Mouse (Mus musculus): ENCODE results near the gene Pcnx2. TPM values are rescaled to one million over a fixed set of nuclear protein-coding genes. Genes with fewer than 3 reads are reported as not detected.

Pcnx2 gene
- polyA plus RNA-seq, 1 experiment from 2014 or later, result 0.13 TPM

DNA sequence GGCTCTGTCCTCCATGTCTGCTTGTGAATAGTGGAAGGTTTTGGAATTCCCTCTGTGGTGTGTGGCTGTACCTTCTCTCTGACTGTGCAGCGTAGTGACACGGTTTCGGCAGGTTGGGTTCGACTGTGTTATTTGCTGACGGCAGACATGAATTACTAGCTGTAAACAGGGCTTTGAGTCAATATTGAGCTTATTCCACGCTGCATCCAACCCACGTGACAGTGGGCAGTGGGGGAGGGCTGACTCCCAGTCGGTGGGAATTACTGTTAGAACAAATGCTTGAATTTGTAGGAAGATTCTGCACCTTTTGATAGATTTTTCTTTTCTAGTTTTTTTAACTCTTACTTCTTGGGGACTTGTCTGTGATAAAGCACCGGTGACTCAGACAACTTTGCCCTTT lies 16.3 kb upstream of the Pcnx2 start:
- WGBS, result 74% methylated on average over 9 of the region's 9 CpGs
- no peak overlapping the region for H3K4me3 ChIP-seq
- H3K4me1 ChIP-seq, result peaks cover 34% of the 10 kb centered on the region
- H3K36me3 ChIP-seq, result no peaks in the 10 kb centered on the region
- H3K4me2 ChIP-seq (replicated peaks), result no peak overlapping the region
- peaks cover 57% of the 10 kb centered on the region for H3K27me3 ChIP-seq
- no peak overlapping the region for H3K27ac ChIP-seq
- H3K9me3 ChIP-seq, result no peaks in the 10 kb centered on the region
- ATAC-seq (ENCODE audit: low FRiP score, low read depth), result no peak
- H3K9ac ChIP-seq, result no peak overlapping the region

DNA sequence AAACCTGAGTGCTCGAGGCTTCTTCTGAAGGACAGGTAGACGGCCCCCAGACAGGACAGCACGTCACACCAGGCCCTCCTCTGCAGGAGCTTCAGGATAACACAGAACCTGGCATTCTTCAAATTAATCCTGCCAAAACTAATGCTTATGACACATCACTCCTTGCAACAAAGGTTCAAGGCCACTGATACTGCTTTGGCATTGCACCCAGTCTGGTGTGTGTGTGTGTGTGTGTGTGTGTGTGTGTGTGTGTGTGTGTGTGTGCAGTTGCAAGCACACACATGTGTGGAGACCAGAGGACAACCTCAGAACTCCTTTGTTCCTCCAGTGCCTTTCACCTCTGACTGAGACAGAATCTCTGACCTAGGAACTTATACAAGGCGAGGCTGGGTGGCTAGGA lies 15.1 kb upstream of the Pcnx2 start:
- H3K4me3 ChIP-seq, result no peak overlapping the region
- 79% methylated on average over 4 of the region's 4 CpGs for WGBS
- no peak overlapping the region for H3K4me2 ChIP-seq (replicated peaks)
- H3K9me3 ChIP-seq, result no peaks in the 10 kb centered on the region
- peaks cover 69% of the 10 kb centered on the region for H3K27me3 ChIP-seq
- no peaks in the 10 kb centered on the region for H3K36me3 ChIP-seq
- no peak overlapping the region for H3K9ac ChIP-seq
- no peak overlapping the region for H3K27ac ChIP-seq
- peaks cover 32% of the 10 kb centered on the region for H3K4me1 ChIP-seq
- ATAC-seq (ENCODE audit: low FRiP score, low read depth), result no peak

DNA sequence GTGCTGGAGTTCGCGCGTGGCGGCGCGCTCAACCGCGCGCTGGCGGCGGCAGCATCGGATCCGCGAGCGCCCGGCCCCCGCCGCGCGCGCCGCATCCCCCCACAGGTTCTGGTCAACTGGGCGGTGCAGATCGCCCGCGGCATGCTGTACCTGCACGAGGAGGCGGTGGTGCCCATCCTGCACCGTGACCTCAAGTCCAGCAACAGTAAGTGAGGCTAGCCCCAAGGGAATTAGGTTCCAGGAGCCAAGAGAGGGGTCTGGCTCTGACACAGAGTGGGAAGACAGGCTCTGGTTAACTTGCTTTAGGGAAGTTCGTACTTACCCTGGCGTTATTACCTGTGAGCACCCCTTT lies 13.1 kb upstream of the Pcnx2 start:
- 3% methylated on average over 30 of the region's 31 CpGs for WGBS
- no peak overlapping the region for H3K27ac ChIP-seq
- H3K27me3 ChIP-seq, result peaks cover 83% of the 10 kb centered on the region
- H3K4me1 ChIP-seq, result peaks cover 32% of the 10 kb centered on the region
- H3K9me3 ChIP-seq, result 0 out of 2 replicates have a peak, but pooled peaks cover 3% of the 10 kb centered on the region
- no peak for ATAC-seq (ENCODE audit: low FRiP score, low read depth)
- peak overlapping the region; percentile 60 for H3K9ac ChIP-seq
- H3K4me2 ChIP-seq (replicated peaks), result peak overlapping the region; percentile 100
- peak overlapping the region; percentile 60 for H3K4me3 ChIP-seq
- no peaks in the 10 kb centered on the region for H3K36me3 ChIP-seq

DNA sequence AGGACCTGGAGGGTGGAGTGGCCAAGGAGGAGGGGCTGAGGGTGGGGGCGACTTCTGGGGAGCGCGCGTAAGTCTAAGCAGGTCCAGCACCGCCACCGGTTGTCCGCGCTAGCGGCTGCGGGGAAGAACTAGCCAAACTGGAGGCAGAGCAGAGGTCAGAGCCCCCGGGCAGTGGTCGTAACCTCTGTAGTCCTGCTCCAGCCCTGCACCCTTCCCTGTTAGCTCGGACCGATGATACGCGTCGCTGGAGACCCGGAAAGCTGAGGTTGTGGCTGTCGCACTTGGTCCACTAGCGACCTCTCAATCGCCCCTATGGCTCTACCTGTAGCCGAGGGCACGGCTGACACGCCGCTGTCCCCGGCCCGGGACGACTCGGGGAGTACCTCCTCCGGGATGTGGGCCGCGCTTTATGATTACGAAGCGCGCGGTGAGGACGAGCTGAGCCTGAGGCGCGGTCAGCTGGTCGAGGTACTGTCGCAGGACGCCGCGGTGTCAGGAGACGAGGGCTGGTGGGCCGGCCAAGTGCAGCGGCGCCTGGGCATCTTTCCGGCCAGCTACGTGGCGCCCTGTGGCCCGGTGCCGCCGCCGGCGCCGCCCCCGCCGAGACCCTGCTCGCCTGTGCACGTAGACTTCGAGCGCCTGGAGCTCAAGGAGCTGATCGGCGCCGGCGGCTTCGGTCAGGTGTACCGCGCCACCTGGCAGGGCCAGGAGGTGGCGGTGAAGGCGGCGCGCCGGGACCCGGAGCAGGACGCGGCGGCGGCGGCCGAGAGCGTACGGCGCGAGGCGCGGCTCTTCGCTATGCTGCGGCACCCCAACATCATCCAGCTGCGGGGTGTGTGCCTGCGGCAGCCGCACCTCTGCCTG lies 12.5 kb upstream of the Pcnx2 start, which contains the start of gene Map3k21:
TSS of gene Map3k21 (plus strand) at position 86 of the 864 bp plus-strand sequence.
- Histone ChIP-seq H3K4me1 (peaks cover 32% of the 10 kb centered on the region), H3K36me3 (no peaks in the 10 kb centered on the region), H3K27ac (no peak within 1 kb of the TSS), H3K4me2 (replicated peaks) (peak within 1 kb of the TSS; percentile 100), H3K9ac (peak within 1 kb of the TSS; percentile 60), H3K4me3 (peak within 1 kb of the TSS; percentile 60), H3K9me3 (0 out of 2 replicates have a peak, but pooled peaks cover 3% of the 10 kb centered on the region), H3K27me3 (peaks cover 80% of the 10 kb centered on the region)
- peak; percentile 22; the same call in 1 of the 2 replicates for ATAC-seq (ENCODE audit: low FRiP score, low read depth)
- WGBS, result under 1% methylated on average over 79 of the region's 93 CpGs

DNA sequence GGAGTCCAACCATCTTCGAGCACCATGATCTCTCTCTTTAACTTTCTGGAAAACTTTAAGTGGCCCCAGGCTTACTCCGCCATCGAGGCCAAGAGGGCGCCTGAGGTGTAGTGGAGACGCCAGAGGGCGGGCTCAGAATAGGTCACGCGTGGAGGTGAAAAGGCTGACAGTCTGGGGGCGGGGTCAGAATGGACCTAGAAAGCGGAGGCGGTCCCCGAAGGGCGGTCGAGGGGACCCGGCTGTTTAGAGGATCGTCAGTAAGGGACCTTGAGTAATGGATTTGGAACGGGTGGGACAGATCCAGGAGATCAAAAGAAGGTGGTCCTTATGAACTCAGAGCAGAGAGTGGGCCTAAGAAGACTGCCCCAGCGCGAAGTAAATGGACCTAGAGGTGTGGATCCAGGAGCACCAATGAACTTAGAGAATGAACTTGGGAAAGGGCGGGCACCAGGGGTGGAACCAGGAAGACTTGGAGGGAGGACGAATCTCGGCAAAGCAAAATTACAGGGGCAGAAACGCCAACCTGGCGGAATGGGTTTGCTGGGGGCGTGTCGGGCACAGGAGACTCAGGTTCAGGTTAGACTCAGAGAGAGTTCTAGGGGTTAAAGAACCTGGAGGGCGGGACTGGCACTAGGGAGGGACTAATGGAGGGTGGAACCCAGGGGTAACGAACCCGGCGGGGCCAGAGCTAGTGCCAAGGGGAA lies 11.7 kb upstream of the Pcnx2 start:
- Histone ChIP-seq H3K9me3 (0 out of 2 replicates have a peak, but pooled peaks cover 3% of the 10 kb centered on the region), H3K4me3 (peak overlapping the region; percentile 60), H3K4me1 (peaks cover 32% of the 10 kb centered on the region), H3K36me3 (no peaks in the 10 kb centered on the region), H3K27ac (no peak overlapping the region), H3K27me3 (peaks cover 77% of the 10 kb centered on the region), H3K4me2 (replicated peaks) (peak overlapping the region; percentile 100), H3K9ac (peak overlapping the region; percentile 60; the same call in 1 of the 2 replicates)
- no peak for ATAC-seq (ENCODE audit: low FRiP score, low read depth)
- 5% methylated on average over 30 of the region's 30 CpGs for WGBS

DNA sequence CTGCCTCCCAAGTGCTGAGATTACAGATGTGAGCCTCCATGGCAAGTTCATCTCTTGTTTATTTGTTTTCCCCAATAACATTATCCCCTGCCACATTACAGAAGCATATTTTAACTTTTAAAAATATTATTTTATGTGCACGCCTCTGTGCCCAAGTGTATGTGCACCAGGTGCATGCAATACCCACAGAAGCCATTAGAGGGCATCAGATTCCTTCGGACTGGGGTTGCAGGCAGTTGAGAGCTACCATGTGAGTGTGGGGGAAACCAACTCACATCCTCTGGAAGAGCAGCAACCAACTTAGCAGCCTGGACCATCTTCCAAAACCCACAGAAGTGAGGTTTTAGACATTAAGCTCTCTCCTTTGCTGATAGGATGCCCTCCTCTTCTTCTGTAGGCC lies 9.2 kb upstream of the Pcnx2 start:
- H3K27ac ChIP-seq, result no peak overlapping the region
- WGBS, result 68% methylated on average over 2 of the region's 2 CpGs
- no peak for ATAC-seq (ENCODE audit: low FRiP score, low read depth)
- H3K4me1 ChIP-seq, result peaks cover 34% of the 10 kb centered on the region
- H3K27me3 ChIP-seq, result peaks cover 64% of the 10 kb centered on the region
- 0 out of 2 replicates have a peak, but pooled peaks cover 3% of the 10 kb centered on the region for H3K9me3 ChIP-seq
- no peak overlapping the region for H3K9ac ChIP-seq
- no peak overlapping the region for H3K4me2 ChIP-seq (replicated peaks)
- no peak overlapping the region for H3K4me3 ChIP-seq
- no peaks in the 10 kb centered on the region for H3K36me3 ChIP-seq

DNA sequence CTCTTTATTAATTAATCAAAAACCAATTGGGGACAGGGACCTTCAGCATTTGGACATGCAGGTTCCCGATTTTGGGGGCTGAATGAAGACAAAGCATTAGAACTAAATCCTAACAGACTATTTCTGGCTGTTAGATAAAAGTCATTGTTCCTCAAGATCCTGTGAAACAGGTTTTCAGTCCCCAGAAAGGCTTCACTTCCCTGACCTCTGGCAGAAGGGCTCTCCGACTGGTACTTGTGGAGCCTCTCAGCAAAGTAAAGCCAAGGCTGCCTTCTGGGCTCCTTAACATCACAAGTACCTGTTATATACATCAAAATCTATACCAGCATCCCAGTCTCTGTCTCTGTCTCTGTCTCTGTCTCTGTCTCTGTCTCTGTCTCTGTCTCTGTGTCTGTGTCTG lies 7.2 kb upstream of the Pcnx2 start:
- no peak overlapping the region for H3K4me3 ChIP-seq
- H3K4me2 ChIP-seq (replicated peaks), result no peak overlapping the region
- H3K27ac ChIP-seq, result no peak overlapping the region
- H3K9me3 ChIP-seq, result 0 out of 2 replicates have a peak, but pooled peaks cover 3% of the 10 kb centered on the region
- no peak for ATAC-seq (ENCODE audit: low FRiP score, low read depth)
- no peaks in the 10 kb centered on the region for H3K36me3 ChIP-seq
- H3K9ac ChIP-seq, result no peak overlapping the region
- 73% methylated on average over 2 of the region's 2 CpGs for WGBS
- H3K27me3 ChIP-seq, result peaks cover 44% of the 10 kb centered on the region
- H3K4me1 ChIP-seq, result peaks cover 16% of the 10 kb centered on the region

DNA sequence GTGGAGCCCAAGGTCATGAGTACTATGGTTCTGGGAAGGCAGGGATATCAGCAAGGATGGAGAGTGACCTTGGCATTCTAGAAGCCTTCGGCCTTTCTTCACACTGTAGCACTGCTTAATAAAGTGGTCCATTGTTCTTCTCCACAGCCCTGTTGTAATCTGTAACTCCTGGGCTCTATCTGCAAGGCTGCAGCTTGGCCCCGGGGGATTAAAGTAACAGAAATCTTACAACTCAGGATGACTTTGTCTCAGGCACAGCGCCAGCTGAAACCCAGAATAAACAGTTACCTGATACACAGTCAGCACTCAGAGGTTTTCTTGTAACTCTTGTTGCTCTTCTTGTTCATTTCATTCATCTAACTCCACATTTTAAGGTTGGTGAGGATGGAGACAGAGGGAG lies 4.4 kb upstream of the Pcnx2 start:
- no peak for ATAC-seq (ENCODE audit: low FRiP score, low read depth)
- no peak overlapping the region for H3K4me2 ChIP-seq (replicated peaks)
- H3K4me3 ChIP-seq, result no peak overlapping the region
- H3K36me3 ChIP-seq, result no peaks in the 10 kb centered on the region
- H3K27me3 ChIP-seq, result peaks cover 29% of the 10 kb centered on the region
- H3K9me3 ChIP-seq, result 0 out of 2 replicates have a peak, but pooled peaks cover 3% of the 10 kb centered on the region
- 38% methylated on average over 3 of the region's 3 CpGs for WGBS
- H3K4me1 ChIP-seq, result peaks cover 16% of the 10 kb centered on the region
- no peak overlapping the region for H3K9ac ChIP-seq
- H3K27ac ChIP-seq, result no peak overlapping the region

DNA sequence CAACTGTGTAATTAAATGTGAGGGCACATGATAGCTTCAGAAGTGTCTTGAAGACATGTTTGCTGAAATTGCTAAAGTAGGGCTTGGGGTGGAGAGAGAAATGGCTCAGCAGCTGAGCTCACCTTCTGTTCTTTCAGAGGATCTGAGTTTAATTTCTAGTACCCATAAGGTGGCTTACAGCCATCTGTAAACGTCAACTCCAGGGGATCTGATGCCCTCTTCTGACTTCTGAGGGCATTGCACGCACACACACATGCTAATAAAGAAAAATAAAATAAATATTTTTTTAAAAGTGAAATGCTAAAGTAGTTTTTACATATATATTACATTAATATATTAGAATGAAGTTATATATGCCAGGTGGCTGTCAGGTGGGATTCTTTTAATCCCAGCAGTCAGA lies 3.0 kb upstream of the Pcnx2 start:
- no peak for ATAC-seq (ENCODE audit: low FRiP score, low read depth)

DNA sequence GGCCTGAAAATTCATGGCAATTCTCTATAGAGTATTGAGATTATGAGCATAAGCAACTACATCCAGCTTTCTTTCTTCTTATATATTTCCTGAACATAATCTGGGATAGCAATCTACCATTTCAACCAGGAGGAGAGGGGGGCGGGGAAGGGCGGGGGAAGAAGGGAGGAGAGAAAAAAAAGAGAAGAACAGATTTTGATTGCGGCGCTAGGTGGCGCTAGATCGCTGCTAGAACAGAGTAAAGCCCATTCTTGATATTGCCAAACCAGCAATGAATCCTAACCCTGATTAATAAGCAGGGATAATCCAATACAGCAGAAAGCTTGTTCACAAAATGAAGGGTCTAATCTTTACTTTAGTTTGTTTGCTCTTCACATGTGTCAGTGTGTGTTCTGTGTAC lies 782 bp upstream of the Pcnx2 start:
- ATAC-seq (ENCODE audit: low FRiP score, low read depth), result no peak
- Histone ChIP-seq H3K9ac (no peak overlapping the region), H3K36me3 (no peaks in the 10 kb centered on the region), H3K4me1 (peaks cover 16% of the 10 kb centered on the region), H3K27me3 (peaks cover 48% of the 10 kb centered on the region), H3K4me2 (replicated peaks) (no peak overlapping the region), H3K4me3 (no peak overlapping the region), H3K27ac (no peak overlapping the region), H3K9me3 (no peaks in the 10 kb centered on the region)
- 3% methylated on average over 6 of the region's 6 CpGs for WGBS

More for the DNA sequence above, 3.0 kb upstream of the Pcnx2 start:
- no peak overlapping the region for H3K4me3 ChIP-seq
- H3K4me1 ChIP-seq, result peaks cover 16% of the 10 kb centered on the region
- WGBS, result 30% methylated on average over 2 of the region's 2 CpGs
- no peaks in the 10 kb centered on the region for H3K36me3 ChIP-seq
- H3K9ac ChIP-seq, result no peak overlapping the region
- peaks cover 34% of the 10 kb centered on the region for H3K27me3 ChIP-seq
- H3K27ac ChIP-seq, result no peak overlapping the region
- H3K9me3 ChIP-seq, result no peaks in the 10 kb centered on the region
- H3K4me2 ChIP-seq (replicated peaks), result no peak overlapping the region

DNA sequence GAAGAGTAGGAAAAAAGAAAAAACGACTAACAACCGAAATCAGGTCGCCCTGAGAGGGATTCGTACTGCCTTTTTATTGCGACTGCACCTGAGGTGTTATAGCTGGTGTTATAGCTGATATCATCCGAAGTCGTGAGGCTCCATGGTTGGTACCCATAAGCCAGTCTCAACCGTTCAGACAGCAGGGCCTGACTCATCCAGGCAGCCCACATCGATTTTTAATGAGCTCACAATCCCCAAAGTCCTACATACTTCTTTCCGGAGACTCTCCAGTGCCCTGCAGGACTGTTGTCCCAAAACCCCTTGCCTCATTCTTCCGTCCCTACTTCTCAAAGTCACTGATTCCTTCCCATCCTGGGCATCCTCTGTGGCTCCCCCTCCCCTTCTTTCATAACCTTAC lies 729 bp downstream of the Pcnx2 start:
- Histone ChIP-seq H3K4me1 (peaks cover 11% of the 10 kb centered on the region), H3K36me3 (no peaks in the 10 kb centered on the region), H3K9me3 (no peaks in the 10 kb centered on the region), H3K27ac (no peak overlapping the region), H3K27me3 (peaks cover 45% of the 10 kb centered on the region), H3K4me3 (no peak overlapping the region), H3K9ac (no peak overlapping the region), H3K4me2 (replicated peaks) (no peak overlapping the region)
- WGBS, result 57% methylated on average over 11 of the region's 11 CpGs
- no peak for ATAC-seq (ENCODE audit: low FRiP score, low read depth)

DNA sequence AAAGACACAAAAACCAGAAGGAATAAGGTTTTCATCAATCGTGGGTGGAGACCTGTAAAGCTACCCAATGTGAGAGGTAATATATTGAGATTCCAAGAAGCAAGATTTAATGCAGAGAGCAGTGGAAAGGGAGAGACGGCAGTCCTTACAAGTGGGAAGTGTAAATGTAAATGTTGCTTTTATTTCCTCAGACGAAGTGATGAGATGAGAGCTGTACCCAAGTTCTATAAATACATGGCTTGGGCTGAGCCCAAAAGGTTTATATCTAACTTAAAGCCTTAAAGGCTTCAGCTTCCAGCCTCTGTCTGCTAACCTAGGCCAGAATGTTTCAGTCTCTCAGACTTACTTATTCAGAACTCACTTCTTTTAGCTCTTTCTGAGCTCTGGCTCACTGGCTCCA lies 8.2 kb downstream of the Pcnx2 start:
- no peak overlapping the region for H3K9ac ChIP-seq
- ATAC-seq (ENCODE audit: low FRiP score, low read depth), result no peak
- no peaks in the 10 kb centered on the region for H3K4me1 ChIP-seq
- H3K36me3 ChIP-seq, result no peaks in the 10 kb centered on the region
- peaks cover 12% of the 10 kb centered on the region for H3K27me3 ChIP-seq
- no peak overlapping the region for H3K4me3 ChIP-seq
- 81% methylated on average over 3 of the region's 3 CpGs for WGBS
- 0 out of 2 replicates have a peak, but pooled peaks cover under 1% of the 10 kb centered on the region for H3K9me3 ChIP-seq
- no peak overlapping the region for H3K4me2 ChIP-seq (replicated peaks)
- no peak overlapping the region for H3K27ac ChIP-seq

Measured in limb, embryonic 13.5 days (tissue).